Mouse (Mus musculus) embryo, embryonic 10 days (tissue): ENCODE measurements around the gene Hist1h2bj.

Experiments used
- DNase-seq: peaks from one replicate; pipeline ENCODE4 v3.0.0-alpha.2; 2015; ENCODE audit warnings: low spot score

The Hist1h2bj gene

GRCm38 (mm10) chr13:22015479-22016450 lies 27.2 kb upstream of the Hist1h2bj start:
- DNase-seq, result peak; percentile 79

- DNase-seq, result peak; percentile 36
These were observed 22.8 kb upstream of the Hist1h2bj start for GRCm38 (mm10) chr13:22019934-22020835.

- DNase-seq, result peak; percentile 78
These were observed 22.1 kb upstream of the Hist1h2bj start for GRCm38 (mm10) chr13:22020901-22021339.

GRCm38 (mm10) chr13:22021581-22021980 lies 21.4 kb upstream of the Hist1h2bj start:
- DNase-seq, result peak; percentile 54

GRCm38 (mm10) chr13:22022241-22022640 lies 20.8 kb upstream of the Hist1h2bj start:
- DNase-seq, result peak; percentile 88

GRCm38 (mm10) chr13:22026058-22027031 lies 16.7 kb upstream of the Hist1h2bj start:
- peak; percentile 91 for DNase-seq

- peak; percentile 97 for DNase-seq
These were observed 14.1 kb upstream of the Hist1h2bj start for GRCm38 (mm10) chr13:22028673-22029460.

GRCm38 (mm10) chr13:22029928-22030327 lies 13.1 kb upstream of the Hist1h2bj start:
- peak; percentile 60 for DNase-seq

- DNase-seq, result peak; percentile 59
These were observed 12.5 kb upstream of the Hist1h2bj start for GRCm38 (mm10) chr13:22030493-22030892.

- DNase-seq, result peak; percentile 32
These were observed 9.1 kb upstream of the Hist1h2bj start for GRCm38 (mm10) chr13:22033741-22034442.

- DNase-seq, result peak; percentile 58
These were observed 8.4 kb upstream of the Hist1h2bj start for GRCm38 (mm10) chr13:22034443-22035266.

GRCm38 (mm10) chr13:22035267-22036148 lies 7.5 kb upstream of the Hist1h2bj start, which contains the start of the genes Hist1h2ah and Hist1h2bk:
Gene Hist1h2ah (minus strand): TSS chr13:22035568.
Gene Hist1h2bk (plus strand): TSS chr13:22035870.
- DNase-seq, result peak; percentile 95

- peak; percentile 72 for DNase-seq
These were observed 6.7 kb upstream of the Hist1h2bj start for GRCm38 (mm10) chr13:22036149-22036956.

GRCm38 (mm10) chr13:22036986-22037385 lies 6.0 kb upstream of the Hist1h2bj start:
- DNase-seq, result no peak

GRCm38 (mm10) chr13:22037415-22037814 lies 5.6 kb upstream of the Hist1h2bj start:
- DNase-seq, result no peak

GRCm38 (mm10) chr13:22039364-22039763 lies 3.6 kb upstream of the Hist1h2bj start:
- DNase-seq, result no peak
